Mouse (Mus musculus) thymus, postnatal 10 days (tissue): ENCODE results near the gene Milr1.

Experiments
- DNase-seq, 2 experiments: peaks; one replicate each; pipeline ENCODE4 v3.0.0; 2021; ENCODE audit warnings: low spot score in 2 of 2

Gene Milr1

DNA sequence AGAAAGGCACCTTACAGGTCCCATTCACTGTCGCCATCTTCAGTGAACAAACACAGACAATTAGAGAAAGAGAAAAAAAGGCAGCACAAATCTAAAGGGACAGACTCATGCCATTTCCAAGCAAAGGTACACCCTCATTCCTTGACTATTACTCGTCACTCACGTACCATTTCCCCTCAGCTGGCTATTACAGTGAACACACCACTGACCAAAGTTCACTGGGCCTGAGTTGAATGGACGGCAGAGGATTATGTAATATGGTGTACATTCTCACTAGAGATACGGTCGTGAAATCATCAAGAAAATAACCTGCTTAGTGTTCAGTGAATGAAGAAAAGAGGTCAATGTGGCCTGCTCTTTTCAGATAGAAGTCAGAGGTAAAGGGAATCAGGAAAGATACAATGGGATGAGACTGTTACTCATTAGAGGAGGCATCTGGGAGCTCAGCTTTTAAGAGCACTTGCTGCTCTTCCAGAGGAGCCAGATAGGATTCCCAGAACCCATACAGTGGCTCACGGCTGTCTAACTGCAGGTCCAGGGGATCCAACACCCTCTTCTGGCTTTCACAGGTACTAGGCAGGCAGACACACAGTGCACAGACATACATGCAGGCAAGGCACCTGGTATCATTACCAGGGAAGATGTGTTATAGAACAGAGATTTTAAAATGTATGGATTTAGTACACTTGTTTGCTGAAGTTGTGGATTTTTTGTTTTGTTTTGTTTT is 61.5 kb downstream of the Milr1 start:
- no peak for DNase-seq

DNA sequence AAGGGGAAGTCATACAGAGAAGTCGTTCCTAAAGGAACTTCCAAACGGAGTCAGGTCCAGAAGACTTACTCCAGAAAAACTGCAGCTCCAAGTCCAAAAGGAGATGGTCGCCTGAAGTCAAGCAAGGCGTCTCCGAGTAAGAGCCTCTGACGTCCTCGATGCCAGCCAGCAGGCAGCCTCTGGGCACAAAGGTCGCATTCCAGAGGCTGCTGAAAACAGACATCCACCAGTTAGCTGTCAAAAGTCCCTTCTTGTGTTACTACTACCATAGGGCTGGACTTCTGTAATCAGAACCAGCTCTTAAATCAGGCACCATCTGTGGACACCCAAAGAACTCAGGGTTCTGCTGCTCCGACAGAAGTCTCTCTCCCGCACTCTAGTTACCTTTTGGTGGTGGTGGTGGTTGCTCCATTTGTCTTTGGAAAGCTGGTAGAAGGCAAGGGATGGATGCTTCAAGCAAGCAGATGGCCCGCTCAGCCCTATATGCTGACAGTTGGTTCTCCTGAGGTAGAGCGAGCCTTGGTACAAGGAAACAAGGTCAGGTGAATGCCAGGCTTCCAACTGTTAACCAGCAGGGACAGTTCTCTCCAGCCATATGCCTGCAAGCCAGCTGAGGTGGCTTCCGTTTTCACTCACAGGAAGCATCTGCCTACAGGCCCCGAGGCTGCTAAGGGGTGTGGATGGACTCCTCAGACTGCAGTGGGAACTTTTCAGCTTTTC is 63.7 kb downstream of the Milr1 start:
- no peak for DNase-seq

DNA sequence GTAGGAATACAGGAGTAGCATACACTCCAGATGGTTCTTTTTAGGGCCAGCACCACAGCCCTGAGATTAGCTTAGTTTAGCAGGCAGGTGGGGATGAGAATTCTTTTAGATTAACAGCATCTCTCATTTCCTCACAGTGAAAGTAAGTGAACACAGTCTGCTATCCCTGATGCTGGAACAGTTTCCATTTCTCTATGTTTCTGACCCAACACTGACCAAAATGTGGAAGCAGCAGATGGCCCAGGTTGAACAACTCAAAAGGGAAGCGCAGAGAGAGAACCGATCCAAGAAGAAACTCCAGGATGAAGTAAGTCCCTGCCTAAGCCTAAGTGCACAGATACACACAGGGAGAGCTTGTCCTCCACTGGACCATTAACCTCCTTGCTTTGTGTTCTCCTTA is 64.3 kb downstream of the Milr1 start:
- no peak for DNase-seq

DNA sequence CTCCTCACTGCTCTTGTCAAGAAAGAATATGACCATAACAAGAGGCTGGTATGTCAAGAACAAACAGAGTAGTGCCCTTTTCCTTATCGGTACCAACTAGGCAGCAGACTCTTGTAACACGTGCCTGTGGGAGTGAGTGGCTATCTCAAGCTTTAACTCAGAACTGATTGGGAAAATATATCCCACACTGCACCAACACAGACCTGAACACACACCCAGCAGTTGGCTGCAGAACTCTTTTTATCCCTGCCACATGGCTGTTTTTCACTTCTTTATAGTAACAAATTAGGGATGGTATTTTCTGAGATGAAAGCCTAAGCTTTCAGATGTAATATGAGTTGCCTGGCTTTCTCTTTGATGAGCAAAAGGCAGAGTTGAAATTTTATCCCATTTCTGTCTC is 64.7 kb downstream of the Milr1 start:
- no peak for DNase-seq

DNA sequence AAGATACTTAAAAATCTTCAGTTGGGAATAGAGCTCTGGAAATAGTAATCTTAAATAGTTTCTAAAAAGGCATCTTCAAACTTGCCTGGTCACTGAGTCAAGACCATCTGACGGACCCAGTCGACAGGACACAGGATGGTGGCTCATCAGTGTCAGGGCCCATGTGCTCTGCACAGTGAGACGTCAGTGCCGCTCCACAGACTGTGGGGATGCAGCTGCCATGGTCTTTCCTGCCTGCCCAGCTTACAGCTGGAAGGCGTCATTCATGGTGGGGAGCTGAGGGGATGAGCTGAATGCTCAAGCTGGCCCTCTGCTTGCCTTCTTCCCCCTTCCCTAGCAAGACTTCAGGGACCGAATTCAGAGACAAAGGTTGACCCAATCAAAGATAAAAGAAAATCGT is 65.3 kb downstream of the Milr1 start:
- no peak for DNase-seq

DNA sequence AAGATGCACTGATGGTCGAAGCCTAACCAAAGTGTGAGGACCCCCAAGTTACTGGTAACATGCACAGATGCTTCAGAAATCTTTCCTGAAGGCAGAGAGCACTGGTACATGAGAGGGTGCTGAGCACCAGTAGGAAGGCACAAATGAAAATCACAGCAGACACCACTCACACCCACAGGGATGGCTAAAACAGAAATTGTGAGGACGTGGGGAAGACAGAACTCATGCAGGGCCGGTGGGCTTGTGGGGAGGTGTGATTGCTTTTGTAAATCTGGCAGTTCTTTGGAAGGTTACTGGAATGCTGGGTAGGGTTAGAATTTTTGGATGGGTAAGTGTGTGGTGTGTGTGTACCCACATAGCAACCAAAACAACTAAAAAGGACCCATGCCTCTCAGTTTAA is 66.1 kb downstream of the Milr1 start:
- DNase-seq, result no peak

DNA sequence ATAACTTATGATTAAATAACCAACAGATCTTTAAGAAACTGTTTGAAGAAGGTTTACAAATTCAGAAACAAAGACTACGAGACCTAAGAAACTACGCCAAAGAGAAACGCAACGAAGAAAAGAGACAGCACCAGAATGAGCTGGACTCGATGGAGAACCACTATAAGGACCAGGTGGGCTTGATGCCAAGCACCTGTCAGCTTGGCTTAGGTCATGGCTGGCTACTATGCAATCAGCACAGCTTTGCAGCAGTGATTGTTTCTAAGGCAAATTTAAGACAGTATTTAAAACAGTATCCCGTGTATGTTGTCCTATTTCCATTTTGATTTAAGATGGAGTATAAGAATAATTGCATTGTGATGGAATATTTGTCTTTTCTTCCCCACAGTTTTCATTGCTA is 66.8 kb downstream of the Milr1 start:
- DNase-seq, result no peak

DNA sequence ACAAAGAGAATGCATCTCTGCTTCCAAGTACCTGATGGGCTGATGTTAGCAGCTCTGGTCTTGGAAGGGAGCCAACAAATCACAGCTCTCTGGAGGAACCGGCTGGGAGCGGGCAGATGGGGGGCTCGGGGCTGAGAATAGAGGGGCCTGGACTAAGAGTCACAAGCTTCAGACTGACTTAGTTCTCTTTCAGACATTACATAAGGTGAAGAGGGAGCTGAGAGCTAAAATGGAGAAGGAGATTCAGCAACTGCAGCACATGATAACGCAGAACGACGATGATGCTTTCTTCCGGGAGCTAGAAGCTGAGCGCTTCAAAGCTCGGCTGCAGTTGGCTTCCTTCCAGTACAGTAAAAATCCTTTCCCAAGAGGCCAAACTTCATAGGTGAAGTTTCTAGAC is 67.3 kb downstream of the Milr1 start:
- no peak for DNase-seq
